Mouse (Mus musculus): ENCODE results near the gene A630023A22Rik. TPM values are rescaled to one million over a fixed set of nuclear protein-coding genes. Genes with fewer than 3 reads are reported as not detected.

A630023A22Rik gene
- polyA plus RNA-seq, 1 experiment from 2014 or later = not detected

DNA sequence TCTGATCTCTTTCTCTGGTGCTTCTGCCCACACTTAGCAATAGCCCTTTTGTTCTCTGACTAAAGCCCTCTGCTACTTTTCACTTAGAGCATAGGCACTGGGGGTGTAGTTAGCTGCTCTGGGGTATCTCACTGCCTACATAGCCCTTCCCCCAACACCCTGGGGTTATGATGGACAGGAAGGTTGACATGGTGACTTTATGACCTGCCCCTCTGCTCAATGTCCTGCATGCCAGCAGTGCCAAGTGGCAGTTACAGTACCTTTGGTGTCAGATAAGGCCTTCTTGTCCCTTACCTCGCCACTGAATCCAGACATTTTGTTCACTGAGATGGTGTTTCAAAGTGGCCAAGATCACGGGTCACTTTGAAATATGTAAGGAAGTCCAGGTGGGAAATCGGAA lies 87.5 kb downstream of the A630023A22Rik start, which contains the start of gene Gm30083:
Gm30083 (minus strand) TSS at position 120 of the 400 bp plus-strand sequence.
- no peak for ATAC-seq (ENCODE audit: insufficient number of reproducible peaks, insufficient read depth, low FRiP score, low read depth)
- Histone ChIP-seq H3K4me3 (ENCODE audit: control insufficient read depth in 1 of 2, insufficient read depth in 1 of 2, low read depth in 1 of 2, low read length in 2 of 2) (no peak within 1 kb of the TSS), H3K9ac (ENCODE audit: low read length) (no peak within 1 kb of the TSS), H3K27me3 (ENCODE audit: control insufficient read depth, insufficient read depth, low read length) (no peaks in the 10 kb centered on the region), H3K9me3 (ENCODE audit: control insufficient read depth, low read length) (no peaks in the 10 kb centered on the region), H3K4me2 (ENCODE audit: low read length) (no peak within 1 kb of the TSS), H3K36me3 (ENCODE audit: control insufficient read depth, insufficient read depth, low read length) (no peaks in the 10 kb centered on the region), H3K4me1 (ENCODE audit: control insufficient read depth in 2 of 2, insufficient read depth in 2 of 2, low read length in 2 of 2) (no peaks in the 10 kb centered on the region), H3K27ac (replicated peaks in 1 of 2; ENCODE audit: control insufficient read depth in 1 of 2, insufficient read depth in 1 of 2, low read depth in 2 of 2, low read length in 2 of 2) (no peak within 1 kb of the TSS)
- 73% methylated on average over 3 of the region's 3 CpGs for WGBS

DNA sequence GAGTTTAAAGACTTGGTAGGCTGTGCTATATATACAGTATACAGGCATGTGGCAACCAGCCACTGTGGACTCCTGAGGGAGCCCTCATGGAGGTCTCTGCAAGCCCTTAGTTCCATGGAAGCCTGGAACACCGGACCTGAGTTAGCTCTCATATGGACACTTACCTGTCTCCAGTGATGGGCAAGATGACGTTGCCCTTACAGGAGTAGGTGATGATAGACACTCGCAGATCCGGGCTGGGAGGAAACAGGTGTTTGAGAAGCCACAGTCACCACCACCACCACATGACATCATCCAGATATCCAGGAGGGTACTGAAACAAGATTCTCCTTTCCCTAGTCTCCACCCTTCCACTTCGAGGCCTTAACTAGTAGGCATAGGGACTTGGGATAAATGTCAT lies 100.2 kb downstream of the A630023A22Rik start:
- no peak overlapping the region for H3K27ac ChIP-seq (replicated peaks in 1 of 2; ENCODE audit: control insufficient read depth in 1 of 2, insufficient read depth in 1 of 2, low read depth in 2 of 2, low read length in 2 of 2)
- H3K4me3 ChIP-seq (ENCODE audit: control insufficient read depth in 1 of 2, insufficient read depth in 1 of 2, low read depth in 1 of 2, low read length in 2 of 2) = no peak overlapping the region
- no peaks in the 10 kb centered on the region for H3K36me3 ChIP-seq (ENCODE audit: control insufficient read depth, insufficient read depth, low read length)
- H3K4me1 ChIP-seq (ENCODE audit: control insufficient read depth in 2 of 2, insufficient read depth in 2 of 2, low read length in 2 of 2) = peaks cover 1 to 3% of the 10 kb centered on the region in 2 experiments; a peak in 2 of 4 replicates
- 77% methylated on average over 5 of the region's 5 CpGs for WGBS
- ATAC-seq (ENCODE audit: insufficient number of reproducible peaks, insufficient read depth, low FRiP score, low read depth) = no peak
- no peaks in the 10 kb centered on the region for H3K9me3 ChIP-seq (ENCODE audit: control insufficient read depth, low read length)
- H3K9ac ChIP-seq (ENCODE audit: low read length) = no peak overlapping the region
- H3K27me3 ChIP-seq (ENCODE audit: control insufficient read depth, insufficient read depth, low read length) = no peaks in the 10 kb centered on the region
- H3K4me2 ChIP-seq (ENCODE audit: low read length) = no peak overlapping the region

DNA sequence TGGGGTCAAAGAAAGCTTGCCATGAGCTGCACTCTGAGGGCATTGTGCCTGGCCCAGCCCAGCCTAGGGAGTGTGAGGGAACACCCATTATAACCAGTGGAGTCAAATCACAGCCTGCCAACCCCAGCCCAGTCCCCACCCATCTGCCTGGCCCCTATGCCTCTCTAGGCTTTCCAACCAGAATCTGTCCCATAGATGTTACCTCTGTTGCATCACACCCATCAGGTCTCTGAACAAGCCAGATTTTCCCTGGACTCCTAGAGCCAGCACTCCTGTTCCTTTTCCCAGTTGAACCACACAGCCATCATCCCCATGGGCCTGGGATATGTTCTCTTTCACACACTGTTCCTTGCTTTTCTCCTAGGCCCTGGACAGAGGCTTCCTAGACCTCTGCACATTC lies 101.1 kb downstream of the A630023A22Rik start:
- H3K27me3 ChIP-seq (ENCODE audit: control insufficient read depth, insufficient read depth, low read length) = no peaks in the 10 kb centered on the region
- peaks cover 3 to 4% of the 10 kb centered on the region in 2 experiments; a peak in 2 of 4 replicates for H3K4me1 ChIP-seq (ENCODE audit: control insufficient read depth in 2 of 2, insufficient read depth in 2 of 2, low read length in 2 of 2)
- H3K9ac ChIP-seq (ENCODE audit: low read length) = no peak overlapping the region
- H3K27ac ChIP-seq (replicated peaks in 1 of 2; ENCODE audit: control insufficient read depth in 1 of 2, insufficient read depth in 1 of 2, low read depth in 2 of 2, low read length in 2 of 2) = no peak overlapping the region
- no peak for ATAC-seq (ENCODE audit: insufficient number of reproducible peaks, insufficient read depth, low FRiP score, low read depth)
- no peak overlapping the region for H3K4me3 ChIP-seq (ENCODE audit: control insufficient read depth in 1 of 2, insufficient read depth in 1 of 2, low read depth in 1 of 2, low read length in 2 of 2)
- no peaks in the 10 kb centered on the region for H3K36me3 ChIP-seq (ENCODE audit: control insufficient read depth, insufficient read depth, low read length)
- no peaks in the 10 kb centered on the region for H3K9me3 ChIP-seq (ENCODE audit: control insufficient read depth, low read length)
- no peak overlapping the region for H3K4me2 ChIP-seq (ENCODE audit: low read length)

Other genes with a start within 250 kb of the A630023A22Rik start
- gene Gdf10, start 179.2 kb downstream of the A630023A22Rik start, polyA plus RNA-seq (2014; fragmentation: Nextera tagmentation; extraction: Ambion mirVana) = 0.93 and 2.7 TPM in 2 replicates
- gene Gdf2, start 161.7 kb downstream of the A630023A22Rik start, polyA plus RNA-seq (2014; fragmentation: Nextera tagmentation; extraction: Ambion mirVana) = 0.22 TPM in 1 of 2 replicates, not detected in the other
- not detected in 2 replicates for gene Rbp3, start 148.8 kb downstream of the A630023A22Rik start, polyA plus RNA-seq (2014; fragmentation: Nextera tagmentation; extraction: Ambion mirVana)
- not detected in 2 replicates for gene Zfp488, start 124.0 kb downstream of the A630023A22Rik start, polyA plus RNA-seq (2014; fragmentation: Nextera tagmentation; extraction: Ambion mirVana)
- gene Gm30083, start 87.6 kb downstream of the A630023A22Rik start, polyA plus RNA-seq (2014; fragmentation: Nextera tagmentation; extraction: Ambion mirVana) = not detected in 2 replicates
- gene Gm5460, start 86.0 kb downstream of the A630023A22Rik start, polyA plus RNA-seq (2014; fragmentation: Nextera tagmentation; extraction: Ambion mirVana) = not detected in 2 replicates
- gene Antxrl, start 50.0 kb downstream of the A630023A22Rik start, polyA plus RNA-seq (2014; fragmentation: Nextera tagmentation; extraction: Ambion mirVana) = not detected in 2 replicates
- 1.2 TPM in 2 replicates for gene Anxa8, start 16.8 kb downstream of the A630023A22Rik start, polyA plus RNA-seq (2014; fragmentation: Nextera tagmentation; extraction: Ambion mirVana)
- gene Npy4r, start 49.7 kb upstream of the A630023A22Rik start, polyA plus RNA-seq (2014; fragmentation: Nextera tagmentation; extraction: Ambion mirVana) = 0.05 and 0.16 TPM in 2 replicates
- gene Gprin2, start 98.9 kb upstream of the A630023A22Rik start, polyA plus RNA-seq (2014; fragmentation: Nextera tagmentation; extraction: Ambion mirVana) = 0.08 and 0.20 TPM in 2 replicates
- 0.13 and 0.23 TPM in 2 replicates for gene Syt15, start 116.8 kb upstream of the A630023A22Rik start, polyA plus RNA-seq (2014; fragmentation: Nextera tagmentation; extraction: Ambion mirVana)
- 7.1 and 7.3 TPM in 2 replicates for gene Shld2, start 207.7 kb upstream of the A630023A22Rik start, polyA plus RNA-seq (2014; fragmentation: Nextera tagmentation; extraction: Ambion mirVana)
- gene Glud1, start 208.0 kb upstream of the A630023A22Rik start, polyA plus RNA-seq (2014; fragmentation: Nextera tagmentation; extraction: Ambion mirVana) = 65.4 and 68.0 TPM in 2 replicates